22 mouse cellular contexts compared by ENCODE assay signal in the genomic region with DNA sequence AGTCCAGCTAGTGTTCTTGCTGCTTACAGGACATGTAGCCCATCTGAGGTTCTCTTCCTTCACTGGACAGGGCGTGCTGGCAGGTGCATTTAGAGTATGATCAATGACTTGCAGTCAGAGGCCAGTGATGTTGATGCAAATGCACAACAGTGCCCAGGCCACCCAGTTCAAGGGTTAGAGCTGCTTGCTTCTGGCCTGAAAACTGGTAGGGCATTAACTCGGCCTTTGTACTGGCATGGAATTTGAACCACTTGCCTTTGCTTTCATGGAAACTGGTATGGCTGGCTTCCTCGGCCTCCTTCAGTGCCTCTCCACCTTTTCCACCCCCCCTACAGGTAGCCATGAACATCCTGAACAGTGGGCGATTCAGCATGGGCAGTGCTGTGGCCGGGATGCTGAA. TPM values are rescaled to one million over a fixed set of nuclear protein-coding genes. Genes with fewer than 3 reads are reported as not detected.
A peak's percentile ranks its signal among the peaks of the same experiment; 100 is the strongest.
DNase-seq lines count a peak whose midpoint lies in the region; ATAC-seq and TF ChIP-seq lines count a peak whose summit lies in the region.
"Had no signal": no experiment of that assay in that cellular context is flagged by ENCODE, and none has a peak within 500 bp of the region (broad histone marks: within the 10 kb centered on the region; RNA-seq: fewer than 3 reads in every experiment).

No protein-coding gene starts in this region.

- no peak for TF ChIP-seq CTCF in kidney, postnatal 0 days (IDR thresholded peaks at IDR 0.05; ENCODE audit: low read depth)

- H3K4me3 ChIP-seq in kidney, embryonic 16.5 days (ENCODE audit: low read length): no peak overlapping the region
- H3K4me3 ChIP-seq in kidney, postnatal 0 days (replicated peaks; ENCODE audit: low read depth, low read length): no peak overlapping the region
- H3K4me3 ChIP-seq: embryonic facial prominence, embryonic 10.5 days; forebrain, embryonic 13.5 days; heart, adult 2 months; heart, embryonic 12.5 days; hindbrain, embryonic 12.5 days had no signal

- H3K9ac ChIP-seq in kidney, embryonic 16.5 days (replicated peaks; ENCODE audit: low read length): no peak overlapping the region
- H3K9ac ChIP-seq in kidney, postnatal 0 days (ENCODE audit: low read depth, low read length): no peak overlapping the region
- H3K9ac ChIP-seq: forebrain, embryonic 13.5 days; forebrain, postnatal 0 days; heart, embryonic 12.5 days; hindbrain, embryonic 12.5 days had no signal

- H3K4me2 ChIP-seq in kidney, embryonic 16.5 days (replicated peaks; ENCODE audit: low read depth, low read length): no peak overlapping the region
- no peak overlapping the region for H3K4me2 ChIP-seq in kidney, postnatal 0 days (ENCODE audit: low read length)
- H3K4me2 ChIP-seq: forebrain, embryonic 13.5 days; heart, embryonic 12.5 days; hindbrain, embryonic 12.5 days had no signal

- no peaks in the 10 kb centered on the region for H3K4me1 ChIP-seq in kidney, embryonic 16.5 days (ENCODE audit: insufficient read depth, low read length)
- H3K4me1 ChIP-seq in kidney, postnatal 0 days (replicated peaks; ENCODE audit: insufficient read depth, low read length): no peaks in the 10 kb centered on the region
- H3K4me1 ChIP-seq: embryonic facial prominence, embryonic 10.5 days; forebrain, embryonic 13.5 days; heart, embryonic 12.5 days; hindbrain, embryonic 12.5 days had no signal

- peaks cover 85% of the 10 kb centered on the region for H3K36me3 ChIP-seq in kidney, embryonic 16.5 days (ENCODE audit: insufficient read depth, low read length)
- peaks cover 80% of the 10 kb centered on the region for H3K36me3 ChIP-seq in kidney, postnatal 0 days (ENCODE audit: insufficient read depth, low read length)

- intact Hi-C loops in heart, postnatal 14 days (cut with DNase I): no loop called here

- H3K27me3 ChIP-seq in kidney, embryonic 16.5 days (ENCODE audit: insufficient read depth, low read length): no peaks in the 10 kb centered on the region
- H3K27me3 ChIP-seq in kidney, postnatal 0 days (ENCODE audit: insufficient read depth, low read length): no peaks in the 10 kb centered on the region
- H3K27me3 ChIP-seq: forebrain, embryonic 13.5 days; heart, embryonic 12.5 days; hindbrain, embryonic 12.5 days had no signal

- no peaks in the 10 kb centered on the region for H3K9me3 ChIP-seq in kidney, embryonic 16.5 days (ENCODE audit: low read length)
- no peaks in the 10 kb centered on the region for H3K9me3 ChIP-seq in kidney, postnatal 0 days (replicated peaks; ENCODE audit: low read length)
- H3K9me3 ChIP-seq: embryonic facial prominence, embryonic 10.5 days; forebrain, embryonic 13.5 days; heart, embryonic 12.5 days; hindbrain, embryonic 12.5 days had no signal

- no peak overlapping the region for H3K27ac ChIP-seq in kidney, embryonic 16.5 days (ENCODE audit: low read length)
- no peak overlapping the region for H3K27ac ChIP-seq in kidney, postnatal 0 days
- H3K27ac ChIP-seq: embryonic facial prominence, embryonic 10.5 days; forebrain, embryonic 13.5 days; heart, adult 2 months; hindbrain, embryonic 12.5 days had no signal

- 86% methylated on average over 5 of the region's 5 CpGs for WGBS in kidney, embryonic 16.5 days
- WGBS in kidney, postnatal 0 days: 99% methylated on average over 5 of the region's 5 CpGs

- DNase-seq in heart, adult 11 months: peak; percentile 64
- no peak for DNase-seq in heart, postnatal 14 days
- DNase-seq in kidney, adult 18-20 months: peak; percentile 62
- no peak for DNase-seq in kidney, postnatal 0 days (ENCODE audit: low spot score)
- peak; percentile 73 to 82 for DNase-seq in kidney, postnatal 36 days
- DNase-seq in adrenal gland, adult (ENCODE audit: inconsistent age in 2 of 2, low spot score in 1 of 2): no peak
- DNase-seq: adrenal gland, postnatal 25 days; cerebellum, adult 18-20 months; cerebellum, adult 9-11 months; forebrain, postnatal 0 days; heart, adult 2 months; heart, postnatal 36 days had no signal

- no peak for ATAC-seq in kidney, embryonic 16.5 days (ENCODE audit: low FRiP score, low TSS enrichment)
- ATAC-seq in kidney, postnatal 0 days (replicated peaks; ENCODE audit: low FRiP score, low read depth): peak; percentile 79
- ATAC-seq: forebrain, embryonic 13.5 days; forebrain, postnatal 0 days; hindbrain, embryonic 16.5 days had no signal

RNA-seq across cellular contexts. Expression of a gene that starts 14.1 kb away (rescaled TPM):
- total RNA-seq in heart, postnatal 14 days (2021): 10 to 100 TPM; 46.8 to 59.2 TPM
- 88.1 and 98.9 TPM in 2 replicates for polyA plus RNA-seq in kidney, embryonic 16.5 days (2015; fragmentation: Nextera tagmentation; extraction: Ambion mirVana)
- 77.4 and 90.3 TPM in 2 replicates for polyA plus RNA-seq in kidney, postnatal 0 days (2015; fragmentation: Nextera tagmentation; extraction: Ambion mirVana)

RNA-seq across cellular contexts. Expression of a gene that starts 26.5 kb away (rescaled TPM):
- not detected for total RNA-seq in heart, postnatal 14 days (2021)
- polyA plus RNA-seq in kidney, embryonic 16.5 days (2015; fragmentation: Nextera tagmentation; extraction: Ambion mirVana): not detected in 2 replicates
- polyA plus RNA-seq in kidney, postnatal 0 days (2015; fragmentation: Nextera tagmentation; extraction: Ambion mirVana): not detected in 2 replicates
- total RNA-seq: forebrain, postnatal 0 days; gastrocnemius, adult 8-10 months; heart, adult 2 months; heart, postnatal 36 days; MEL had no signal
- polyA plus RNA-seq: C2C12; embryonic facial prominence, embryonic 10.5 days; embryonic facial prominence, embryonic 14.5 days; forebrain, embryonic 13.5 days; forebrain, postnatal 0 days; hindbrain, embryonic 12.5 days; hindbrain, embryonic 16.5 days had no signal

Comparison
In these comparisons a context has a peak if more than half of its experiments do, and no peak if none do; other contexts are left out.
1. DNase-seq: peak in heart, adult 11 months (single experiment), kidney, adult 18-20 months (single experiment) and kidney, postnatal 36 days (2 of 2); none in heart, postnatal 14 days (0 of 2), kidney, postnatal 0 days (single experiment) and adrenal gland, adult (0 of 2).